Mouse (Mus musculus) liver, adult 2 months (tissue): ENCODE measurements around the gene Cdh23.
A peak's percentile ranks its signal among the peaks of the same experiment; 100 is the strongest.

ENCODE experiments used
- CTCF ChIP-seq: fragments of 200-500 bp; IDR thresholded peaks from 2 replicates; pipeline ENCODE4 v1.5.1; 2011; ENCODE audit warnings: low read depth, low read length, control low read depth
- POLR2A ChIP-seq: fragments of 200-500 bp; IDR thresholded peaks from 2 replicates; pipeline ENCODE4 v1.6.1; 2011; ENCODE audit warnings: low read length, control low read depth; ENCODE audit not compliant: insufficient read depth; ENCODE audit errors: extremely low read depth

DNA sequence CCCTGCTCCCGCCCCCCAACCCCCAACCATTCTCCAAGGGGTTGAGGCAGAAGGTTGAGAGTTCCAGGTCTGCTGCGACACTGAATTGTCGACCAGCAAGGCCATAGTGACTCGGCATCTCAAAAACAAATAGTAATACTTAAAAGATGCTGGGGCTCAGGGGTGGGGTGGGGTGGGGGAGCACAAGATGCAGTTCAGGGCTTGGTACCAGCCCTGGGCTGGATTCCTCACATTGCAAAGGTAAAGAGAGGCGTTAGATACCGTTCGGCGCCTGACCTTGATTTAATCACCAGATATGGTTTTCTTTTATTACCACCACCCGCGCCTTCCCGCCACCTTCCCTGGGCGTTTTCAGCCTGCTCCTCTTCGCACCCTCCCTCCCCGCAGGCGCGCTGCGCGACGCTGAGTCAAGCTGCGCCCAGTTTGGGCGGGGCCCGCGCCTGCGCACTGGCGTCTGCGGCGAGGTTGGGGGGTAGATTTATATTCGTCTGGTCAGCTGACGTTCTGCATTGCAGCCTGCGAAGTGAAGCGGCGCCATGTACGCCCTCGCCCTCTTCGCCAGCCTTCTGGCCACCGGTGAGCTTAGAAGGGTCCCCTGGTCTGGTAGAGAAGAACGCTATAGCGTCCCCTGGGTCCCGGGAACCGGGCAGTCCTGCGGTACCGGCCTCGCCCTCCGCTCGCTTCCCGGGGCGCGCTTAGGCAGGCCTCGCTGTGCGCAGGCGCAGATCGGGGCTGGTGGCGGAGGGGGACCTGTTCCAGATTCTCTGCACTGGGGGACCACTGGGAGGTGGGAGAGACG is 418.9 kb downstream of the Cdh23 start, which contains the start of gene Psap:
- TF ChIP-seq CTCF (no peak), POLR2A (peak; percentile 93)
